ENCODE assay signal across 8 mouse cellular contexts in genomic region chr11:102316572-102317297, GRCm38 (mm10). TPM values are rescaled to one million over a fixed set of nuclear protein-coding genes. Genes with fewer than 3 reads are reported as not detected.
A peak's percentile ranks its signal among the peaks of the same experiment; 100 is the strongest.
DNase-seq lines count a peak whose midpoint lies in the region; ATAC-seq lines count a peak whose summit lies in the region.

No protein-coding gene starts in this region.

- peak overlapping the region; percentile 93 for H3K4me3 ChIP-seq in forebrain, embryonic 16.5 days (replicated peaks; ENCODE audit: low read length)
- peak overlapping the region; percentile 95 for H3K4me3 ChIP-seq in lung, embryonic 16.5 days (ENCODE audit: low read length)

- H3K4me2 ChIP-seq in forebrain, embryonic 16.5 days (ENCODE audit: low read length), result peak overlapping the region; percentile 66
- peak overlapping the region; percentile 96 for H3K4me2 ChIP-seq in lung, embryonic 16.5 days (ENCODE audit: low read depth, low read length)

- peak overlapping the region; percentile 99 for H3K9ac ChIP-seq in forebrain, embryonic 16.5 days (replicated peaks; ENCODE audit: low read depth, low read length)
- H3K9ac ChIP-seq in lung, embryonic 16.5 days (ENCODE audit: low read length), result peak overlapping the region; percentile 100

- H3K27ac ChIP-seq in forebrain, embryonic 16.5 days (ENCODE audit: low read length), result peak overlapping the region; percentile 99
- H3K27ac ChIP-seq in lung, embryonic 16.5 days (ENCODE audit: low read length), result peak overlapping the region; percentile 99

- no peaks in the 10 kb centered on the region for H3K27me3 ChIP-seq in forebrain, embryonic 16.5 days (replicated peaks; ENCODE audit: control insufficient read depth, insufficient read depth, low read length)
- no peaks in the 10 kb centered on the region for H3K27me3 ChIP-seq in lung, embryonic 16.5 days (ENCODE audit: control insufficient read depth, insufficient read depth, low read depth, low read length)

- peaks cover 22% of the 10 kb centered on the region; the same call in 1 of the 2 replicates for H3K36me3 ChIP-seq in forebrain, embryonic 16.5 days (ENCODE audit: control insufficient read depth, insufficient read depth)
- H3K36me3 ChIP-seq in lung, embryonic 16.5 days (ENCODE audit: control insufficient read depth, insufficient read depth, low read length), result peaks cover 23% of the 10 kb centered on the region

- WGBS in forebrain, embryonic 16.5 days, result 0% methylated on average over 61 of the region's 80 CpGs
- under 1% methylated on average over 39 of the region's 80 CpGs for WGBS in lung, embryonic 16.5 days

- no peaks in the 10 kb centered on the region for H3K9me3 ChIP-seq in forebrain, embryonic 16.5 days (ENCODE audit: control insufficient read depth, low read length)
- no peaks in the 10 kb centered on the region for H3K9me3 ChIP-seq in lung, embryonic 16.5 days (ENCODE audit: control insufficient read depth, low read length)

- intact Hi-C loops in heart, postnatal 36 days (cut with DNase I), result loop anchor here (1.0 to 5.0 kb wide), 3 partner anchors 20 to 241 kb away; partner anchors contain the start of genes Atxn7l3, Gpatch8 and Slc25a39

- peak; percentile 32 for ATAC-seq in forebrain, embryonic 16.5 days
- peak; percentile 42 for ATAC-seq in lung, embryonic 16.5 days (ENCODE audit: low read depth)

- peaks cover 20% of the 10 kb centered on the region for H3K4me1 ChIP-seq in forebrain, embryonic 16.5 days (replicated peaks; ENCODE audit: control insufficient read depth, insufficient read depth, low read length)
- peaks cover 17% of the 10 kb centered on the region for H3K4me1 ChIP-seq in lung, embryonic 16.5 days (replicated peaks; ENCODE audit: control insufficient read depth, insufficient read depth, low read length)

- peak; percentile 88 for DNase-seq in ES-CJ7 (ENCODE audit: low read depth, low spot score)
- DNase-seq in cerebellum, adult 18-20 months, result peak; percentile 84 to 92
- peak; percentile 90 to 92 for DNase-seq in heart, postnatal 36 days
- peak; percentile 89 for DNase-seq in layer of hippocampus, adult 9-11 months
- peak; percentile 90 for DNase-seq in ovary, adult 18-20 months (ENCODE audit: low spot score)
- DNase-seq in thymus, adult 18-20 months, result peak; percentile 88 to 89

RNA-seq across cellular contexts. Expression of gene Ubtf, which starts 2.8 kb away (rescaled TPM):
- polyA plus RNA-seq in forebrain, embryonic 16.5 days (2015; fragmentation: Nextera tagmentation; extraction: Ambion mirVana), result 99.1 and 116 TPM in 2 replicates
- total RNA-seq in heart, postnatal 36 days (2021), result 10 to 100 TPM; 57.2 to 60.4 TPM
- polyA plus RNA-seq in lung, embryonic 16.5 days (2015; fragmentation: Nextera tagmentation; extraction: Ambion mirVana), result 69.6 and 73.0 TPM in 2 replicates

RNA-seq across cellular contexts. Expression of gene Atxn7l3, which starts 20.3 kb away (rescaled TPM):
- polyA plus RNA-seq in forebrain, embryonic 16.5 days (2015; fragmentation: Nextera tagmentation; extraction: Ambion mirVana), result 28.5 and 29.5 TPM in 2 replicates
- total RNA-seq in heart, postnatal 36 days (2021), result 10 to 100 TPM; 22.9 to 24.2 TPM
- polyA plus RNA-seq in lung, embryonic 16.5 days (2015; fragmentation: Nextera tagmentation; extraction: Ambion mirVana), result 11.1 and 11.6 TPM in 2 replicates

RNA-seq across cellular contexts. Expression of gene Tmub2, which starts 32.0 kb away (rescaled TPM):
- polyA plus RNA-seq in forebrain, embryonic 16.5 days (2015; fragmentation: Nextera tagmentation; extraction: Ambion mirVana), result 75.8 and 78.7 TPM in 2 replicates
- 10 to 100 TPM; 25.2 to 26.7 TPM for total RNA-seq in heart, postnatal 36 days (2021)
- 52.8 and 60.2 TPM in 2 replicates for polyA plus RNA-seq in lung, embryonic 16.5 days (2015; fragmentation: Nextera tagmentation; extraction: Ambion mirVana)

RNA-seq across cellular contexts. Expression of gene Asb16, which starts 48.2 kb away (rescaled TPM):
- not detected in 2 replicates for polyA plus RNA-seq in forebrain, embryonic 16.5 days (2015; fragmentation: Nextera tagmentation; extraction: Ambion mirVana)
- total RNA-seq in heart, postnatal 36 days (2021), result 1 to 10 TPM in 1 of 2 experiments, under 1 TPM in 1; 0.73 to 1.1 TPM
- polyA plus RNA-seq in lung, embryonic 16.5 days (2015; fragmentation: Nextera tagmentation; extraction: Ambion mirVana), result 0.05 and 0.08 TPM in 2 replicates

RNA-seq across cellular contexts. Expression of gene Slc4a1, which starts 49.3 kb away (rescaled TPM):
- 2.0 and 2.9 TPM in 2 replicates for polyA plus RNA-seq in forebrain, embryonic 16.5 days (2015; fragmentation: Nextera tagmentation; extraction: Ambion mirVana)
- total RNA-seq in heart, postnatal 36 days (2021), result 1 to 10 TPM; 2.1 to 7.8 TPM
- polyA plus RNA-seq in lung, embryonic 16.5 days (2015; fragmentation: Nextera tagmentation; extraction: Ambion mirVana), result 8.9 and 18.2 TPM in 2 replicates

Comparison
In these comparisons a context has a peak if more than half of its experiments do, and no peak if none do; other contexts are left out.
1. Peak in every context shown above with its lines: DNase-seq, ATAC-seq, H3K4me3 ChIP-seq and H3K27ac ChIP-seq.